Mouse (Mus musculus) intestine, postnatal 0 days (tissue): ENCODE measurements around the gene Nhlrc1. TPM values are rescaled to one million over a fixed set of nuclear protein-coding genes. Genes with fewer than 3 reads are reported as not detected.
A peak's percentile ranks its signal among the peaks of the same experiment; 100 is the strongest.

Source experiments
- ATAC-seq: fragments of 200-750 bp; cut with Nextera tagmentation; 2 replicates; pipeline ENCODE4 v1.8.0; 2017; ENCODE audit warnings: mild to moderate bottlenecking, moderate TSS enrichment, moderate library complexity
- H3K27ac ChIP-seq: fragments of 300-500 bp; sonication (generic); 2 replicates; pipeline ENCODE4 v1.5.1; 2014; ENCODE audit warnings: mild to moderate bottlenecking, low read depth, low read length, moderate library complexity
- H3K27me3 ChIP-seq: fragments of 300-500 bp; sonication (generic); replicated peaks from 2 replicates; pipeline ENCODE4 v1.6.1; 2014; ENCODE audit warnings: low read length, mixed read lengths; ENCODE audit not compliant: control insufficient read depth, insufficient read depth
- H3K36me3 ChIP-seq: fragments of 300-500 bp; sonication (generic); 2 replicates; pipeline ENCODE4 v1.6.1; 2014; ENCODE audit warnings: mild to moderate bottlenecking, moderate library complexity; ENCODE audit not compliant: control insufficient read depth, insufficient read depth
- H3K4me1 ChIP-seq: fragments of 300-500 bp; sonication (generic); replicated peaks from 2 replicates; pipeline ENCODE4 v1.6.1; 2014; ENCODE audit warnings: antibody characterized with exemption, low read length, mixed read lengths; ENCODE audit not compliant: control insufficient read depth, insufficient read depth
- H3K4me2 ChIP-seq: fragments of 300-500 bp; sonication (generic); replicated peaks from 2 replicates; pipeline ENCODE4 v1.6.1; 2014; ENCODE audit warnings: low read depth, mild to moderate bottlenecking, moderate library complexity
- H3K4me3 ChIP-seq: fragments of 300-500 bp; sonication (generic); 2 replicates; pipeline ENCODE4 v1.5.1; 2014; ENCODE audit warnings: low read depth, low read length
- H3K9ac ChIP-seq: fragments of 300-500 bp; sonication (generic); 2 replicates; pipeline ENCODE4 v1.6.1; 2014; ENCODE audit warnings: mild to moderate bottlenecking, low read depth, low read length
- H3K9me3 ChIP-seq: fragments of 300-500 bp; sonication (generic); 2 replicates; pipeline ENCODE4 v1.6.1; 2016; ENCODE audit warnings: mixed run types; ENCODE audit not compliant: control insufficient read depth
- CTCF ChIP-seq: sonication (generic); IDR thresholded peaks from 2 replicates; pipeline ENCODE4 v1.5.1; 2016; ENCODE audit warnings: low read depth, mild to moderate bottlenecking, control low read depth, antibody characterized with exemption, moderate library complexity
- WGBS: fragments of 180-500 bp; shearing (Covaris S2); extraction: QIAGEN DNeasy Blood & Tissue Kit; methylation state at CpG from one replicate; pipeline ENCODE4 v1.1.7; 2014; 5-methylcytosine and 5-hydroxymethylcytosine counted together
- polyA plus RNA-seq: library from polyadenylated mRNA; unstranded; fragments of >200 nt; fragmentation: Nextera tagmentation; extraction: Ambion mirVana; gene quantifications from 2 replicates; pipeline ENCODE4 v1.2.1, GENCODE M21; 2015

The Nhlrc1 gene
- polyA plus RNA-seq, result 2.1 and 2.4 TPM in 2 replicates

GRCm38 (mm10) chr13:47014334-47015194 lies at the start of gene Nhlrc1:
TSS of gene Nhlrc1 (minus strand) at chr13:47014850.
- H3K9ac ChIP-seq, result peak within 1 kb of the TSS; percentile 42

GRCm38 (mm10) chr13:47063985-47064760 lies 49.5 kb upstream of the Nhlrc1 start:
- no peak overlapping the region for H3K4me3 ChIP-seq
- ATAC-seq, result no peak
- TF ChIP-seq CTCF, result no peak
- no peaks in the 10 kb centered on the region for H3K27me3 ChIP-seq
- 66% methylated on average over 15 of the region's 15 CpGs for WGBS
- no peaks in the 10 kb centered on the region for H3K4me1 ChIP-seq
- no peak overlapping the region for H3K9ac ChIP-seq
- H3K4me2 ChIP-seq, result no peak overlapping the region
- H3K27ac ChIP-seq, result no peak overlapping the region
- no peaks in the 10 kb centered on the region for H3K9me3 ChIP-seq
- peaks cover 51% of the 10 kb centered on the region for H3K36me3 ChIP-seq

More at GRCm38 (mm10) chr13:47014334-47015194, at the start of gene Nhlrc1:
- Histone ChIP-seq H3K4me3 (peak within 1 kb of the TSS; percentile 52), H3K27me3 (no peaks in the 10 kb centered on the region), H3K4me2 (peak within 1 kb of the TSS; percentile 92), H3K36me3 (no peaks in the 10 kb centered on the region), H3K4me1 (peaks cover 5% of the 10 kb centered on the region; the same call in 1 of the 2 replicates), H3K27ac (no peak within 1 kb of the TSS; the same call in 1 of the 2 replicates), H3K9me3 (0 out of 2 replicates have a peak, but pooled peaks cover 4% of the 10 kb centered on the region)
- peak; percentile 100 for TF ChIP-seq CTCF
- ATAC-seq, result peak; percentile 86
- 4% methylated on average over 66 of the region's 73 CpGs for WGBS

DNA sequence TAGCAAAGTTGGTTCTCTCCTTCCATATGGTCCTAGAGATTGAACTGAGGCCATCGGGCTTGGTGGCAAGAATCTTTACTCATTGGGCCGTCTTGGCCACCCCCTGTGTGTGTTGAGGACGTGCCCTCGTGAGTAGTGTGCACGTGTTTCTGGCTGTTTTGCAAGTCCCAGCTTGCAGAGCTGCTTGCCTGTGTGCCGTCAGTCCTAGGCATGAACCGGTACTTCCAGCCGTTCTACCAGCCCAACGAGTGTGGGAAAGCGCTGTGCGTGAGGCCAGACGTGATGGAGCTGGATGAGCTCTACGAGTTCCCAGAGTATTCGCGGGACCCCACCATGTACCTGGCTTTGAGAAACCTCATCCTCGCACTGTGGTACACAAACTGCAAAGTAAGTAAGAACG lies 48.1 kb upstream of the Nhlrc1 start:
- ATAC-seq, result no peak
- Histone ChIP-seq H3K4me3 (no peak overlapping the region), H3K9ac (no peak overlapping the region), H3K9me3 (no peaks in the 10 kb centered on the region), H3K4me1 (no peaks in the 10 kb centered on the region), H3K27ac (no peak overlapping the region), H3K4me2 (no peak overlapping the region), H3K27me3 (no peaks in the 10 kb centered on the region), H3K36me3 (peaks cover 43% of the 10 kb centered on the region)
- no peak for TF ChIP-seq CTCF
- WGBS, result 95% methylated on average over 17 of the region's 17 CpGs

GRCm38 (mm10) chr13:47056781-47057180 lies 42.1 kb upstream of the Nhlrc1 start:
- Histone ChIP-seq H3K4me3 (no peak overlapping the region), H3K4me2 (no peak overlapping the region), H3K9ac (no peak overlapping the region), H3K27me3 (no peaks in the 10 kb centered on the region), H3K4me1 (no peaks in the 10 kb centered on the region), H3K36me3 (peaks cover 37% of the 10 kb centered on the region; the same call in 1 of the 2 replicates), H3K9me3 (no peaks in the 10 kb centered on the region), H3K27ac (no peak overlapping the region)
- 93% methylated on average over 5 of the region's 5 CpGs for WGBS
- TF ChIP-seq CTCF, result no peak
- no peak for ATAC-seq

DNA sequence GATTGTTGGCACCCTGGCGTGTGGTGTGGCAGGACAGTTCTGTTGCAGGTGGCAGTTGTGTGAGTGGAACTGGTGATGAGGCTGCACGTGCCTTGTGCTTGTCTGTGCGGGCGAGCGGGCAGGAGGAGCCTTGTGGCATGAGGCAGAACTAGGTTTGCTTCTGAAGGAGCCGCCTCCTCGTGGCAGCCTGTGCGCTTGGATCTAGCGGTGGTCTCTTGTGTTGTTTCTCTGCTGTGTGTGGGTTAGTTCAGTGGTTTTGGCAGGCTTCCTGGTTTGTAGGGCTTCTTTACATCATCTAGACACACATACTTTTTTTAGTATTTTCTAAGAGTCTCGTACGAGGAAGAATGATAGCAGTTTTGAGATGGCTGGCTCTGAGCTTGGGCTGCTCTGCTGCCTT lies 41.5 kb upstream of the Nhlrc1 start:
- H3K36me3 ChIP-seq, result peaks cover 33% of the 10 kb centered on the region; the same call in 1 of the 2 replicates
- no peak overlapping the region for H3K4me3 ChIP-seq

GRCm38 (mm10) chr13:47053971-47054370 lies 39.3 kb upstream of the Nhlrc1 start:
- Histone ChIP-seq H3K4me2 (no peak overlapping the region), H3K4me1 (no peaks in the 10 kb centered on the region), H3K27me3 (no peaks in the 10 kb centered on the region), H3K27ac (no peak overlapping the region), H3K9ac (no peak overlapping the region), H3K4me3 (no peak overlapping the region), H3K36me3 (peaks cover 40% of the 10 kb centered on the region), H3K9me3 (no peaks in the 10 kb centered on the region)
- WGBS, result 90% methylated on average over 10 of the region's 10 CpGs
- ATAC-seq, result no peak
- TF ChIP-seq CTCF, result no peak

More for the DNA sequence above, 41.5 kb upstream of the Nhlrc1 start:
- H3K4me1 ChIP-seq, result no peaks in the 10 kb centered on the region
- H3K27ac ChIP-seq, result no peak overlapping the region
- no peaks in the 10 kb centered on the region for H3K27me3 ChIP-seq
- no peak overlapping the region for H3K4me2 ChIP-seq
- H3K9me3 ChIP-seq, result no peaks in the 10 kb centered on the region
- H3K9ac ChIP-seq, result no peak overlapping the region
- ATAC-seq, result no peak
- WGBS, result 82% methylated on average over 11 of the region's 11 CpGs
- TF ChIP-seq CTCF, result no peak
